Mouse (Mus musculus) limb, embryonic 12.5 days (tissue): ENCODE measurements around the gene Fmo3. TPM values are rescaled to one million over a fixed set of nuclear protein-coding genes. Genes with fewer than 3 reads are reported as not detected.

Experiments
- ATAC-seq: fragments of 200-750 bp; cut with Nextera tagmentation; 2 replicates; pipeline ENCODE4 v1.8.0; 2017; ENCODE audit warnings: low read depth, moderate TSS enrichment; ENCODE audit not compliant: insufficient number of reproducible peaks, insufficient read depth, low FRiP score, low TSS enrichment
- H3K27ac ChIP-seq: fragments of 300-500 bp; sonication (generic); 2 replicates; pipeline ENCODE4 v1.5.1; 2016; ENCODE audit warnings: mild to moderate bottlenecking, moderate library complexity
- H3K27me3 ChIP-seq: fragments of 300-500 bp; sonication (generic); 2 replicates; pipeline ENCODE4 v1.6.1; 2016; ENCODE audit warnings: mild to moderate bottlenecking, moderate library complexity
- H3K36me3 ChIP-seq: fragments of 300-500 bp; sonication (generic); 2 replicates; pipeline ENCODE4 v1.6.1; 2016; ENCODE audit warnings: mild to moderate bottlenecking, moderate library complexity
- H3K4me1 ChIP-seq: fragments of 300-500 bp; sonication (generic); replicated peaks from 2 replicates; pipeline ENCODE4 v1.6.1; 2016
- H3K4me2 ChIP-seq: fragments of 300-500 bp; sonication (generic); 2 replicates; pipeline ENCODE4 v1.6.1; 2016; ENCODE audit warnings: mild to moderate bottlenecking, moderate library complexity
- H3K4me3 ChIP-seq: fragments of 300-500 bp; sonication (generic); replicated peaks from 2 replicates; pipeline ENCODE4 v1.5.1; 2016; ENCODE audit warnings: mild to moderate bottlenecking
- H3K9ac ChIP-seq: fragments of 300-500 bp; sonication (generic); replicated peaks from 2 replicates; pipeline ENCODE4 v1.6.1; 2016; ENCODE audit warnings: mild to moderate bottlenecking, moderate library complexity
- H3K9me3 ChIP-seq: fragments of 300-500 bp; sonication (generic); 2 replicates; pipeline ENCODE4 v1.6.1; 2016; ENCODE audit warnings: mild to moderate bottlenecking, moderate library complexity
- WGBS: fragments of 180-500 bp; shearing (Covaris S2); methylation state at CpG from one replicate; pipeline ENCODE4 v1.1.7; 2016; 5-methylcytosine and 5-hydroxymethylcytosine counted together
- polyA plus RNA-seq: library from polyadenylated mRNA; unstranded; fragments of >200 nt; fragmentation: Nextera tagmentation; extraction: Ambion mirVana; gene quantifications from 2 replicates; pipeline ENCODE4 v1.2.1, GENCODE M21; 2016

Fmo3 gene
- polyA plus RNA-seq, 1 experiment from 2014 or later: not detected

DNA sequence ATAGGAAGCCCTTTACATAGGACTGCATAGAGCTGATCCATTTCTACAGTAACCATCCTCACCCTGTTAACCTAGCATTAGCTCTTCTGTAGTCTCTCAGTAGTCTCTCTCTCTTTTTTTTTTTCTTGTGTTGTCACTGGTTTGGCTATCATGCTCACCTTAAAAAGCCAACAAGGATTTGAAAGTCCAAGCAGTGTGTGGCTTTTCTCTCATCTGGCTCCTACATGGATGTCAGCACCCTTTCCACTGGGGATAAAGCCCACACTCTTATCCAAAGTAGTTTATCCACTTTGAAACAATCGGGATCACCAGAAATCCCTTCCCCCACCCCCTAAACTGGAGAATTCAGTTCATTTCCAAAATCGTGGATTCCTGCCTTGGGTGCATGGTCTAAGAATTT lies 53.7 kb downstream of the Fmo3 start:
- ATAC-seq: no peak
- Histone ChIP-seq H3K4me2 (no peak overlapping the region), H3K27ac (no peak overlapping the region), H3K27me3 (no peaks in the 10 kb centered on the region), H3K9ac (no peak overlapping the region), H3K9me3 (no peaks in the 10 kb centered on the region), H3K36me3 (no peaks in the 10 kb centered on the region), H3K4me3 (no peak overlapping the region), H3K4me1 (no peaks in the 10 kb centered on the region)
- WGBS: 75% methylated on average over 2 of the region's 2 CpGs

DNA sequence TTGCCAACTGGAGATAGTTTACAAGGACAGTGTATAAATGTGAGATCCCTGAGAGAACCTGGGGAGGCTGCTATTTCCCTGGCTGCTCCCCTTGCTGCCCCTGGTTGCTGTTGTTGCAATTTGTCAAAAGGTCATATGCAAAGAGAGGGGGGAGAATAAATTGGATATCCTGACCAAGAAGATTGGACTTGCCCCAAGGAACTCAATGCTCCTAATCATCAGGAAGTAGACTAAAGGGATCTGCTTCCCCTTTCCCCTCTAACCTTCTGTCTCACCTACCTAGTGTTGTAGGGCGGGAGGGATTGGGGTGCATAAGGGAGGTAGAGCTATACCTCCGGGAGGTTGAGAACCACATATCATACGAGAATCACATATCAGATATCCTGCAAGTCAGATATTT lies 55.2 kb downstream of the Fmo3 start:
- Histone ChIP-seq H3K36me3 (no peaks in the 10 kb centered on the region), H3K9ac (no peak overlapping the region), H3K4me2 (no peak overlapping the region), H3K4me3 (no peak overlapping the region), H3K9me3 (no peaks in the 10 kb centered on the region), H3K27ac (no peak overlapping the region), H3K27me3 (no peaks in the 10 kb centered on the region), H3K4me1 (no peaks in the 10 kb centered on the region)
- whole genome bisulfite sequencing: 84% methylated on average over 3 of the region's 3 CpGs
- ATAC-seq: no peak

DNA sequence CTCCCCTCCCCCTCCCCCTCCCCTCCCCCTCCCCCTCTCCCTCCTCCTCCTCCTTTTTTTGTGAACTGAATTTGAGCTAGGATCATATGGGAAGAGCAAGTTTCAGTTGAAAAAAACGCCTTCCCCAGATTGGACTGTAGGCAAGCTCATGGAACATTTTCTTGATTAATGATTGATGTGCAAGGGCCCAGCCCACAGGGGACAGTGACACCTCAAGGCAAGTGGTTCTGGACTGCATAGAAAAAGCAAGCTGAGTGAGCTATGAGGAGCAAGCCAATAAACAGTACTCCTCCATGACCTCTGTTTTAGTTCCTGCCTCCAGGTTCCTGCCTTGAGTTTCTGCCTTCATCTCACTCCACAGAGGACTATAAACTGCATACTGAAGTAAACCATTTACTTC lies 59.2 kb downstream of the Fmo3 start:
- ATAC-seq: no peak
- no peaks in the 10 kb centered on the region for H3K27me3 ChIP-seq
- H3K9me3 ChIP-seq: no peaks in the 10 kb centered on the region
- H3K4me3 ChIP-seq: no peak overlapping the region
- H3K4me1 ChIP-seq: no peaks in the 10 kb centered on the region
- H3K4me2 ChIP-seq: no peak overlapping the region
- H3K9ac ChIP-seq: no peak overlapping the region
- no peaks in the 10 kb centered on the region for H3K36me3 ChIP-seq
- H3K27ac ChIP-seq: no peak overlapping the region
- WGBS: 83% methylated on average over 1 of the region's 1 CpGs

DNA sequence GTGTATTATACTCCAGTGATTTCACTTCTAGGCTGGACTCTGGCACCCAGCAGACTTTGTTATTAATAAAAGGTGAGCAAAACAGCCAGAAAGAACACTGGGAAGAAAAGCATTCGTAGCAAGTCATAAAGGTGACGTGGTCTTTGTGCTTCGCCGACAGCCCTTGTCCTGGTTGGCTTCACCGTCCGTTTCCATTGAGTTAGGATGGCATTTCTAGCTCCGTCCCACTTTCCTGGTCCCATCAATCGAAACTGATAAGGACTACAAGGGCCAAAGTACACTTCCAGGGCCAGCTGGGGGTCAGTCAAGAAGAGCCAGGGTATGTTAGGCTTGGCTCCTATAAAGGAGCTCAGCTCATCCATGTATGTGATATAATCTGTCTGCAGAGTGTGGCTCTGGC lies 67.7 kb downstream of the Fmo3 start:
- H3K4me3 ChIP-seq: no peak overlapping the region
- no peaks in the 10 kb centered on the region for H3K4me1 ChIP-seq
- no peaks in the 10 kb centered on the region for H3K36me3 ChIP-seq
- 79% methylated on average over 8 of the region's 8 CpGs for WGBS
- ATAC-seq: no peak
- no peak overlapping the region for H3K9ac ChIP-seq
- H3K9me3 ChIP-seq: no peaks in the 10 kb centered on the region
- no peaks in the 10 kb centered on the region for H3K27me3 ChIP-seq
- H3K4me2 ChIP-seq: no peak overlapping the region
- H3K27ac ChIP-seq: no peak overlapping the region

DNA sequence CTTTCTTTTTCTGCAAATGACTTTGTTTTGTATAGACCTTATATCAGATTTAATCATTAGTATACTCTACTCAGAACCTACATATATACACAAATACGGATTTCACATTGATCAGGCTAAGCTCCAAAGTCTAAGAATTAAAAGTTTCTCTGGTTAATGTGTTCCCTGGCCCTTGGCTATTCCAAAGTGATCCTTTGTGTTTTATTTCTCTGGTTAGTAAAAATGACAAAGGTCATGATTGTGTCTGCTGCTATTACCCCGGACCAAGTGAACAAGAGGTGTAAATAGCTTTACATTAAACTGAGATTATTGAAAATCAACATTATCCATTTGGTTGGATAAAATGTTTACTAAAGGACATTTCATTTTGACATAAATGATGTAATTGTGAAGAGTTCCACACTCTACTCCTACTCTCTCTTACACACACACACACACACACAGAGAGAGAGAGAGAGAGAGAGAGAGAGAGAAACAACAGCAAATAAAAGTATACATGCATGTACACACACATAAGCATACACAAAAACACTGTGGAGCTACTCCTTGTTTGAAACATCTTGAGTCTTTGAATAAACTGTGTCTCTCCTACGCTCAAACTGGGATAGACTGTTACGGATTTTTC lies 69.3 kb downstream of the Fmo3 start:
- 87% methylated on average over 4 of the region's 4 CpGs for WGBS
- no peak overlapping the region for H3K4me2 ChIP-seq
- H3K36me3 ChIP-seq: no peaks in the 10 kb centered on the region
- no peak for ATAC-seq
- no peaks in the 10 kb centered on the region for H3K9me3 ChIP-seq
- H3K9ac ChIP-seq: no peak overlapping the region
- no peaks in the 10 kb centered on the region for H3K4me1 ChIP-seq
- no peak overlapping the region for H3K27ac ChIP-seq
- no peaks in the 10 kb centered on the region for H3K27me3 ChIP-seq
- H3K4me3 ChIP-seq: no peak overlapping the region

DNA sequence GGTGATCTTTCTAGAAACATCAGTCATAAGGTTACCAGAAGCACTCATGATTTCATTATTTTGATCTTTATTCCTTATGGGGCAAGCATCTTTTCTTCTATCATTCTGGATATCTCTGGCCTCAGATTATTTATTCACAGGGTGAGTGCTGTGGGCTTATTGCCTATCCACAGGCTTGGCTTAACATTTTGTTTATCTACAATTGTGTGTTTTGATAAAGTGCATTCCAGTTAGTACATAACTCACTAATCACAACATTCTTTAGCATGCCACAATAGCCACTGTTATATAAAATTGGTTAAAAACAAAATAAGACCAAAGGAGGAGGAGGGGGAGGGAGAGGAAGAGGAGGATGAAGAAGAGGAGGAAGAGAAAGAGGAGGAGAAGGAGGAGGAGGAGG lies 72.2 kb downstream of the Fmo3 start:
- Histone ChIP-seq H3K27ac (no peak overlapping the region), H3K9me3 (no peaks in the 10 kb centered on the region), H3K9ac (no peak overlapping the region), H3K36me3 (no peaks in the 10 kb centered on the region), H3K4me1 (no peaks in the 10 kb centered on the region), H3K4me2 (no peak overlapping the region), H3K27me3 (no peaks in the 10 kb centered on the region), H3K4me3 (no peak overlapping the region)
- ATAC-seq: no peak

Other genes with a start within 250 kb of the Fmo3 start
- gene Prrc2c, start 244.0 kb downstream of the Fmo3 start, polyA plus RNA-seq: 164 and 171 TPM in 2 replicates
- 0.20 and 0.41 TPM in 2 replicates for gene Fmo4, start 170.6 kb downstream of the Fmo3 start, polyA plus RNA-seq
- gene Fmo1, start 117.9 kb downstream of the Fmo3 start, polyA plus RNA-seq: 3.2 and 4.7 TPM in 2 replicates
- 0.05 TPM in 1 of 2 replicates, not detected in the other for gene Fmo2, start 85.8 kb downstream of the Fmo3 start, polyA plus RNA-seq
- 0.11 TPM in 1 of 2 replicates, not detected in the other for gene Fmo6, start 47.0 kb downstream of the Fmo3 start, polyA plus RNA-seq
- gene Mroh9, start 101.1 kb upstream of the Fmo3 start, polyA plus RNA-seq: not detected in 2 replicates